Mouse (Mus musculus): Measurements from ENCODE around the gene Agpat3. TPM values are rescaled to one million over a fixed set of nuclear protein-coding genes. Genes with fewer than 3 reads are reported as not detected.

Agpat3 gene
- polyA plus RNA-seq, 1 experiment from 2014 or later: 36.7 TPM

DNA sequence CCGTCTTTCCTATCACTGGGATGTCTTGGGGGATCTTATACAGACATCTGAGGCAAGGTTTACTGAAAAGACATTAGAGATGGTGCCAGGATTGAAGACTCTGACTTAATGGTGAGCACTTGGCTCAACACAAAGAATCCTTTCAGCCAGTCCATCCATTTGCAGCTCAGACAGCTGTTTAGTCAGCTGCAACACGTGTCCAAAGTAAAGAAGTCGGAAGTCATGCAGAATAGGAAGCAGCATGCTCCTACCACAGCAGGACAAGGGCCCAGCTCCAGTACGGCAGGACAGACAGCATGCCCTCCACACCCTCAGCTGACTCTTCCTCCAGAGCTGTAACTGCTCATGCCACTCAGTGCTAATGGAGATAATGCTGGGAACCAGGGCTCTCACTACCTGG lies 46.3 kb downstream of the Agpat3 start:
- 67% methylated on average over 4 of the region's 4 CpGs for WGBS
- ATAC-seq (ENCODE audit: extremely low read depth, insufficient number of reproducible peaks, low FRiP score, low TSS enrichment): no peak

DNA sequence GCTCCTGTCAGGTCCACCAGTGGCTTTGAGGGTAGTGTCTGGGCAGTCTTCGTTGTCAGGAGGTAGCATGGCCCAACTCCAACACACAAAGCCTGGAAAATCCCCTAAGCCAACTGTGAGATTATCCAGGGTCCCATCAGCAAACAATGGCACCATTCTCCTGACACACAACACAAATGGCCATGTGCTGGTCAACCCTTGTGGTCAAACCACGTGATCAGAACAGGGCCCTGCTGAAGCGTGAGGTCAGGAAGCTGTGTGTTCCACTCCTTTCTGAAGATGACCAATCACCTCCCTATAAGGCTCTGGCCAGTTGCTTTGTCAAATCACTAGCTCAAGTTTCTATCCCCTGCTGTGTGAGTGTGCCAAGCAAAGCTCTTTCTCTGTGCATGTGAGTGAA lies 47.3 kb downstream of the Agpat3 start:
- H3K4me3 ChIP-seq: no peak overlapping the region
- H3K4me2 ChIP-seq: no peak overlapping the region
- H3K9me3 ChIP-seq: no peaks in the 10 kb centered on the region
- H3K27me3 ChIP-seq (replicated peaks): no peaks in the 10 kb centered on the region
- WGBS: 59% methylated on average over 3 of the region's 3 CpGs
- H3K36me3 ChIP-seq: peaks cover 12% of the 10 kb centered on the region; the same call in 1 of the 2 replicates
- peaks cover 15% of the 10 kb centered on the region for H3K4me1 ChIP-seq
- no peak for ATAC-seq (ENCODE audit: extremely low read depth, insufficient number of reproducible peaks, low FRiP score, low TSS enrichment)
- no peak overlapping the region for H3K9ac ChIP-seq
- no peak overlapping the region for H3K27ac ChIP-seq (replicated peaks)

More for the DNA sequence above, 46.3 kb downstream of the Agpat3 start:
- no peak overlapping the region for H3K4me3 ChIP-seq
- no peak overlapping the region for H3K27ac ChIP-seq (replicated peaks)
- H3K9ac ChIP-seq: no peak overlapping the region
- H3K9me3 ChIP-seq: no peaks in the 10 kb centered on the region
- H3K36me3 ChIP-seq: peaks cover 12% of the 10 kb centered on the region; the same call in 1 of the 2 replicates
- peaks cover 15% of the 10 kb centered on the region for H3K4me1 ChIP-seq
- no peak overlapping the region for H3K4me2 ChIP-seq
- H3K27me3 ChIP-seq (replicated peaks): no peaks in the 10 kb centered on the region

DNA sequence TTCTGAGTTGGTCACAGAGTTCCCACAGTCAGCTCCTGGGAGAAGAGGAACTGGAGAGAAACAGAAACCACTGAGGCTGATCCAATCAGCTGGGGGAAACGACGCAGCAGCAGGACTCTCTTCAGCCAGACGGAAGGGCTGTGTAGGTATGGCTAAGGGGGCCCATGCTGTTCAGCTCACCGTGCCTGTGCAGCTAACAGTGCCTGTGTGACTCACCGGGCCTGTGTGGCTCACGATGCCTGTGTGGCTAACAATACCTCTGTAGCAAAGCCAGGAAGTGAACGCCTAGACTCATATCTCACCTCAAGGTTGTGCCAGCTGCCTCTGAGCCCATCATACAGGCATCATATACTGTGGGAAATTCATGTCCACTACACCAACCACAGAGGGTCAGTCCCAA lies 48.6 kb downstream of the Agpat3 start:
- Histone ChIP-seq H3K9me3 (no peaks in the 10 kb centered on the region), H3K4me3 (no peak overlapping the region), H3K36me3 (peaks cover 12% of the 10 kb centered on the region; the same call in 1 of the 2 replicates), H3K9ac (no peak overlapping the region), H3K27me3 (replicated peaks) (no peaks in the 10 kb centered on the region), H3K4me1 (peaks cover 20% of the 10 kb centered on the region), H3K4me2 (no peak overlapping the region), H3K27ac (replicated peaks) (no peak overlapping the region)
- no peak for ATAC-seq (ENCODE audit: extremely low read depth, insufficient number of reproducible peaks, low FRiP score, low TSS enrichment)
- 64% methylated on average over 7 of the region's 7 CpGs for WGBS

DNA sequence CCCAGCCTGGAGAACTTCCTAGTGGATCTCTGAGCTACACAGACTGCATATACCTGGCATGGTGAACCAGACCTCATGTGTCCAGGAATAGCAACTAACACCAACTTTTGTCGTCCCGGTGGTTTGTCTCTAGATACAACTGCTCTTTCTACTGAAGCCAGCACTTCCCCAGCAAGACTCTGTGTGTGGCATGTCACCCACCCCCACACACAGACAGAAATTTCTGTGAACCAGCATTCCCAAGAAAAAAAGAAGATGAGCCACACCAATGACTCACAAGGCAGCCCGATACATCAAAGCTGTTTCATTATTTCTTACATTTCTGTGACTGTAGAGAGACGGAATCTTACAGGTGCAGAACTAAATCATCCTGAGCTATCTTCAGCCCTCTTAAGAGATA lies 52.2 kb downstream of the Agpat3 start:
- no peak overlapping the region for H3K27ac ChIP-seq (replicated peaks)
- WGBS: 61% methylated on average over 4 of the region's 4 CpGs
- 0 out of 2 replicates have a peak overlapping the region, but pooled peaks have one; percentile 14 for H3K9ac ChIP-seq
- H3K4me2 ChIP-seq: no peak overlapping the region
- H3K4me1 ChIP-seq: peaks cover 29% of the 10 kb centered on the region
- no peak for ATAC-seq (ENCODE audit: extremely low read depth, insufficient number of reproducible peaks, low FRiP score, low TSS enrichment)
- peaks cover 10% of the 10 kb centered on the region for H3K36me3 ChIP-seq
- H3K9me3 ChIP-seq: no peaks in the 10 kb centered on the region
- no peak overlapping the region for H3K4me3 ChIP-seq
- H3K27me3 ChIP-seq (replicated peaks): no peaks in the 10 kb centered on the region

DNA sequence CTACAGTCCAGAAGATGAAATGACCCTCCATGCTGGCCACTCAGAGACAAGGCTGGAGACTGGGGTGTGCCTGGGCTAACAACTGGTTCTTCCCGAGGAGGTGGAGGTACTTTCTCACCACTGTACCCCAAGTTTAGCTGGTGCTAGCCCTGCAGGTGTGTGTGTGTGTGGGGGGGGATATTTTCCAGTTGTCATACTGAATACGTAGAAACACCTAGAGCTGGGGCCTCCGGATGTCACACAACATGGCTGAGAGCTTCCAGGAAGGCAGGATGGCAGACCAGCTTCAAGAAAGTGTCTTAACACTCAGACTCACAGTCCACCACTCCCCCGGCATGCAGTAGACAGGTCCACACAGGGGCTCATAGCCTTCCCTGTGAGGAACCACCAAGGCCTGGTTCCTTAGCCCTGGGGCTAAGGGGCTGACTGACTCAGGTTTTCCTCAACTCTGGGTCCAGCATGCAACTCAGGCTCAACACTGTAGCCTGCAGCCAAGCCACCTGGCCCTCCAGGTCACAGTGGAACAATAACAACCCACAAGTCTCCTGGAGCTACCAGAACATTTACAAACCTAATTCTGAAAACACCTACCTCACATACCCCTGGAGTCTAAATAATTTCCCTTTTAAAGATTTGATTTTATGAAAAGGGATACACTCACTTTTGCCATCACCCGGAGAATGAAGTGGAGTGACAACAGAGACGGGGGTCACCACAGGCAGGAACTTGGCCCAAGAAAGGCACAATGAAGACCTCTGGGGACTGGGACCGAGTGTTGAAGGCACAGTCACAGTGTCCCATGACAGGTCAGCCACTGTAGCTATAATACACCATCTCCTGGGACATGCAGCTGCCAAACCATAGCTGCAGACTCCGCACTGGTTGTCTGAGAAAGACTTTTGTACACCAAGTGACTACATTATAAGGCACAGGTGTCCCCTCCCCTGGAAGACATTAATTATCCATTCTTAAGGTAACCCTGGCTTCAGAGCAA lies 53.3 kb downstream of the Agpat3 start:
- 78% methylated on average over 8 of the region's 8 CpGs for WGBS
- ATAC-seq (ENCODE audit: extremely low read depth, insufficient number of reproducible peaks, low FRiP score, low TSS enrichment): no peak
- H3K27ac ChIP-seq (replicated peaks): peak overlapping the region; percentile 95
- H3K4me1 ChIP-seq: peaks cover 32% of the 10 kb centered on the region
- H3K9me3 ChIP-seq: no peaks in the 10 kb centered on the region
- 0 out of 2 replicates have a peak overlapping the region, but pooled peaks have one; percentile 58 for H3K4me2 ChIP-seq
- no peaks in the 10 kb centered on the region for H3K27me3 ChIP-seq (replicated peaks)
- H3K4me3 ChIP-seq: no peak overlapping the region
- peaks cover 9% of the 10 kb centered on the region for H3K36me3 ChIP-seq
- H3K9ac ChIP-seq: peak overlapping the region; percentile 65; the same call in 1 of the 2 replicates

DNA sequence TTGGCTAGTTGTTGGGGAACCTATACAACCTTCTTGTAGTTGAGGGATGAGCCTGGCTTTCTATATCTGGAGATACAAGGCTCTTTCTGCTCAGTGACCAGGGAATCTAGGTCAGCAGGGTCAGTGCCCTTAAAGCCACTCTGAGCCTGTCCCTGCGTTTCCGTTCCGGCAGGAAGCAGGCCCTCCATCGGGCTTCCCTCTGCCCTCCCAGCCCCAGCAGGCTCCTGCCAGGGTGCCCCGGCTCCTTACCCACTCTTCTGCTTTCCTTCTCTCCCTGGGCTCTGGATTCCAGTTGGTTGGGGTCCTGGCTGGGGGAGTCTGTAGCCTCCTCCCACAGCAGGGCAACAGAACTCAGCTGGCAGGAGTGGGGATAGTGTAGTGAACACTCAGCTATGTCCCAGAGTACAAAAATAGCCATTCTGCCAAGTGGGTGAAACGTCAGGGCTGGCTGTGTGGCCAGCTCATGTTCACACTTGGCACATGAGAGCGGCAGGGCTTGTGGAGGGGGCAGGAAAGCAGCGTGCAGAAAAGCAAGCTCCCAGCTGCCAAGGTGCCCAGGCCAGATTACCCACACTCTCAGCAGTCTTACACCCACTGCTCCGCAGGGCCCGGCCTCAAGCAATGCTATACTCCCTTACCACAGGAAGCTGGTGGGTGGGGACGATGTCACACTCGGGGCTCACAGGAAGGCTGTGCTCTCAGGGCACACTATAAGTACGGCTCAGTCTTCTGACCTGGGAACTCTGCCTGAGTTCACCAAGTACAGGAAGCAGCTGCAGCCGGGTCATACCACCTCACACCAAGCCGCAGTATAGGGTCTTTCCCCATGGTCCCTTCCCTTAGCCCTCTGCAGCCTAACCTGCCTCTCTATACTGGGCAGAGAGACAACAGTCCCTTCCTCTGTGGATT lies 54.5 kb downstream of the Agpat3 start:
- H3K27me3 ChIP-seq (replicated peaks): no peaks in the 10 kb centered on the region
- peak; percentile 61 for ATAC-seq (ENCODE audit: extremely low read depth, insufficient number of reproducible peaks, low FRiP score, low TSS enrichment)
- WGBS: 36% methylated on average over 15 of the region's 15 CpGs
- H3K4me1 ChIP-seq: peaks cover 32% of the 10 kb centered on the region
- peak overlapping the region; percentile 58 for H3K4me2 ChIP-seq
- H3K9ac ChIP-seq: peak overlapping the region; percentile 65
- H3K36me3 ChIP-seq: peaks cover 3% of the 10 kb centered on the region
- H3K4me3 ChIP-seq: peak overlapping the region; percentile 1; the same call in 1 of the 2 replicates
- H3K27ac ChIP-seq (replicated peaks): peak overlapping the region; percentile 95
- no peaks in the 10 kb centered on the region for H3K9me3 ChIP-seq

DNA sequence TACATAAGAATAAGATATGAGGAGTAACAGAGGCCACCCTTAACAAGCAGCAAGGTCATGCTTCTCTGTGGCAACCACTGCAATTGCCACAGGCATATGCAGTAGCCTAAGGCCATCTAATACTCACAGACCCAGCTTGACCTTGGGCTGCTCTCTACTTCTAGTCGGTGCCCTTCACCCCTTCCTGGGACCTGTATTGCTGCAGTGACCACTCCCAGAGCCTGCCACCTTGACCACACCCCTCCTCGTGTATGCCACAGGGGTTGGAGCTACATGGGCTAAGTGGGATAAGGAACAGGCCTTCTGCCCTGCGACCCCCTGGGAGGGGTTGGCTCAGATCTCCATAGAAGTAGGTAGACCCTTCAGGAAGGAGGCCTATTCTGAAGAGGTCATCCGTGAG lies 55.3 kb downstream of the Agpat3 start:
- ATAC-seq (ENCODE audit: extremely low read depth, insufficient number of reproducible peaks, low FRiP score, low TSS enrichment): no peak
- peak overlapping the region; percentile 12; the same call in 1 of the 2 replicates for H3K9ac ChIP-seq
- no peak overlapping the region for H3K4me3 ChIP-seq
- H3K27ac ChIP-seq (replicated peaks): peak overlapping the region; percentile 95
- H3K9me3 ChIP-seq: no peaks in the 10 kb centered on the region
- 63% methylated on average over 4 of the region's 4 CpGs for WGBS
- H3K36me3 ChIP-seq: peaks cover 3% of the 10 kb centered on the region
- H3K27me3 ChIP-seq (replicated peaks): no peaks in the 10 kb centered on the region
- peak overlapping the region; percentile 58; the same call in 1 of the 2 replicates for H3K4me2 ChIP-seq
- peaks cover 32% of the 10 kb centered on the region for H3K4me1 ChIP-seq

DNA sequence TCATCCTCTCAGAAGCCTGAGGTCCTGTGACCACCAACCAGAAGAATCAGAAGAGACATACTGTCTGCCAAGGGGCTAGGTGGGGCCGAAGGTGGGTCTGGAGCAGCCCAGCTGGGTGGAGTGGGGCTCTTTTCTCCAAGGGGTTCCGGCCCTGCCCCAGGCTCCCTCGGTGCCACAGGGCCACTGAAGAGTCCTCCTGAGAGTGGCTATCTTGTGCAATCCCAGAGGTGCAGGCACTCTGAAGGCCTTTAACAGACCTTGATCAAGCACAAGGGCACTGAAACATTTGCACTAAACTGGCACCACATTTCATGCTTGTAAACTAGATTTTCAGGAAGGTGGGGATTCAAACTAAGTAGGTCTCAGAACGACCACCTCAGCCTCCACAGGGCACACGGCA lies 55.9 kb downstream of the Agpat3 start:
- no peak for ATAC-seq (ENCODE audit: extremely low read depth, insufficient number of reproducible peaks, low FRiP score, low TSS enrichment)

DNA sequence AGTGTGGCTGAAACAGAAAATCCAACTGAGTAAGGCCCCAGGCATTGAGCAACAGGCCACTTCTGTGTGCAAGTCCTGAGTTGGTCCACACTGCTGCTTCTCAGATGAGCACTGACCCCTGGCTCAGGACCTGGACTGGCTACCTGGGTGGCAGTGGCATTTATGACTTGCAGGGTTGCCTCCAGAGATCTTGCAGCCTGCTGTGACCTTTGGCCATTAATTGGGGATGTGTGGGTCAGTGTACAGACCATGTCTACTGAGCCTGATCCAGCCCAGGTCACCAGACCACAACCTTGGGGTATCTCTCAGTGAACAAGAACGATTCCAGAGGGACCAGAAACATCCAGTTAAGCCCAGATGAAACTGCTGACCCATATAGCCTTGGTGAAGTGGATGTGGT lies 58.7 kb downstream of the Agpat3 start:
- H3K27me3 ChIP-seq (replicated peaks): no peaks in the 10 kb centered on the region
- 72% methylated on average over 1 of the region's 1 CpGs for WGBS
- H3K4me3 ChIP-seq: no peak overlapping the region
- H3K4me1 ChIP-seq: peaks cover 29% of the 10 kb centered on the region
- ATAC-seq (ENCODE audit: extremely low read depth, insufficient number of reproducible peaks, low FRiP score, low TSS enrichment): no peak
- H3K36me3 ChIP-seq: no peaks in the 10 kb centered on the region; the same call in 1 of the 2 replicates
- H3K9me3 ChIP-seq: no peaks in the 10 kb centered on the region
- no peak overlapping the region for H3K27ac ChIP-seq (replicated peaks)
- H3K9ac ChIP-seq: no peak overlapping the region
- no peak overlapping the region for H3K4me2 ChIP-seq

More for the DNA sequence above, 55.9 kb downstream of the Agpat3 start:
- Histone ChIP-seq H3K4me1 (peaks cover 32% of the 10 kb centered on the region), H3K27me3 (replicated peaks) (no peaks in the 10 kb centered on the region), H3K4me2 (no peak overlapping the region), H3K9ac (no peak overlapping the region), H3K36me3 (no peaks in the 10 kb centered on the region; the same call in 1 of the 2 replicates), H3K4me3 (no peak overlapping the region), H3K9me3 (no peaks in the 10 kb centered on the region), H3K27ac (replicated peaks) (no peak overlapping the region)
- 87% methylated on average over 5 of the region's 5 CpGs for WGBS

DNA sequence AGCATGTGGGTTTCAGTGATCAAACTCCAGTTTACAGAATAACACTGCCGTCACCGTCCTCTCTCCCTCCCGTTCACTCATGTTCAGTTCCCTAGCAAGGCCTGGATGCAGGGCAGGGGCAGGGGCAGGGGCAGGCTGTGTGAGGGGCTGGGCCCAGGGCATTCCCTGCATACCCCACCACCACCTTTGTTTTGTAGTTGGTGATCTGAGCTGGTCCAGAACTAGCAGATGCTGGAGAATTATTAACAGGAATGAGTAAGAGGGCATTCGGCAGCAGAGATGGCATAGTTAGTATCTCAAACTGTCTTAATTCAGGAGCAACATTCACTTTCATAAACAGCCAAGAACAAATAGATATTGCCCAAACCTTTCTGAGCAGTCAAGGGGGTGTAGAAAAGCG lies 59.9 kb downstream of the Agpat3 start:
- H3K36me3 ChIP-seq: peaks cover 7% of the 10 kb centered on the region
- ATAC-seq (ENCODE audit: extremely low read depth, insufficient number of reproducible peaks, low FRiP score, low TSS enrichment): no peak
- no peaks in the 10 kb centered on the region for H3K27me3 ChIP-seq (replicated peaks)
- H3K4me3 ChIP-seq: no peak overlapping the region
- no peak overlapping the region for H3K9ac ChIP-seq
- 80% methylated on average over 5 of the region's 5 CpGs for WGBS
- H3K4me2 ChIP-seq: no peak overlapping the region
- H3K4me1 ChIP-seq: peaks cover 17% of the 10 kb centered on the region
- H3K9me3 ChIP-seq: no peaks in the 10 kb centered on the region
- H3K27ac ChIP-seq (replicated peaks): no peak overlapping the region

Measured in heart, embryonic 13.5 days (tissue).